Mouse (Mus musculus) myocyte (in vitro differentiated cells): ENCODE data around the gene Ube2o.

Experiments used
- E2F4 ChIP-seq: IDR thresholded peaks from one replicate; pipeline ENCODE4 v1.6.1; 2011; ENCODE audit warnings: mild to moderate bottlenecking, control low read depth, moderate library complexity; ENCODE audit not compliant: insufficient read depth
- MAX ChIP-seq: IDR thresholded peaks from one replicate; pipeline ENCODE4 v1.6.1; 2011; ENCODE audit warnings: low read depth, mild to moderate bottlenecking, control low read depth
- MYOD1 ChIP-seq, 3 experiments: IDR thresholded peaks; one replicate each; pipeline ENCODE4 v1.6.1; 2011; ENCODE audit warnings: control low read depth in 2 of 3, low read depth in 2 of 3, mild to moderate bottlenecking in 2 of 3, moderate library complexity in 1 of 3; ENCODE audit not compliant: insufficient read length in 2 of 3, control insufficient read depth in 1 of 3
- MYOG ChIP-seq, 3 experiments: IDR thresholded peaks; one replicate each; pipeline ENCODE4 v1.6.1; 2011; ENCODE audit warnings: control low read depth in 2 of 3, low read depth in 2 of 3, mild to moderate bottlenecking in 2 of 3; ENCODE audit not compliant: insufficient read length in 2 of 3, control insufficient read depth in 1 of 3, insufficient read depth in 1 of 3
- POLR2A ChIP-seq: IDR thresholded peaks from one replicate; pipeline ENCODE4 v1.6.1; 2011; ENCODE audit warnings: low read depth, mild to moderate bottlenecking, control low read depth, moderate library complexity; ENCODE audit not compliant: insufficient read length
- POLR2AphosphoS2 ChIP-seq: IDR thresholded peaks from one replicate; pipeline ENCODE4 v1.6.1; 2011; ENCODE audit warnings: low read depth, control low read depth; ENCODE audit not compliant: insufficient read length
- SRF ChIP-seq: IDR thresholded peaks from one replicate; pipeline ENCODE4 v1.6.1; 2011; ENCODE audit warnings: low read depth; ENCODE audit not compliant: control insufficient read depth, insufficient read length
- TCF12 ChIP-seq: IDR thresholded peaks from one replicate; pipeline ENCODE4 v1.6.1; 2011; ENCODE audit warnings: mild to moderate bottlenecking, control low read depth; ENCODE audit not compliant: poor library complexity, insufficient read depth, severe bottlenecking
- TCF3 ChIP-seq: IDR thresholded peaks from one replicate; pipeline ENCODE4 v1.6.1; 2011; ENCODE audit warnings: low read depth, control low read depth; ENCODE audit not compliant: insufficient read length

DNA sequence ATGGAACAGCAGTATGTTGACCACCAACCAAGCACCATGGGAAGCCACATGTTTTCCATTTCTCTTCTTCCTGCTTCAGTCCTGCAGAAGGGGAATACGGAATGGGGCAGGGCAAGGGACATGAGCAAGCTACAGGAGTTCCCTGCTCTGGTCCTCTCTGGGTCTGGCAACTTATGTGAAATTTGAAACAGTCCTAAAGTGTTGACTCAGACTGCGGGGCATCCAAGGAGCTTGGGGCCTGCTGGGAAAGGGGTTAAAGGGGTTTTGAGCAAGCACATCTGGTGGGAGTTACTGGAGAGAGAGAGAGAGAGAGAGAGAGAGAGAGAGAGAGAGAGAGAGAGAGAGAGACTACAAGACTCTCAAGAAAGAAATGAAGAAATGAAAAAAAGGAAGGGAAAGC lies 72.6 kb downstream of the Ube2o start:
- TF ChIP-seq POLR2A (no peak), POLR2AphosphoS2 (no peak), MYOD1 (IDR thresholded peaks at IDR 0.05; ENCODE audit: control insufficient read depth in 1 of 3, insufficient read length in 2 of 3, low read depth in 2 of 3) (no peak), TCF3 (no peak), MYOG (IDR thresholded peaks at IDR 0.05; ENCODE audit: control insufficient read depth in 1 of 3, insufficient read depth in 1 of 3, insufficient read length in 2 of 3, low read depth in 2 of 3) (no peak), TCF12 (no peak), MAX (no peak), SRF (no peak), E2F4 (no peak)
